Mouse (Mus musculus) olfactory bulb, adult 2 months (tissue): ENCODE measurements around the gene Gpr68.

ENCODE experiments used
- CTCF ChIP-seq: fragments of 200-500 bp; IDR thresholded peaks from 2 replicates; pipeline ENCODE4 v1.5.1; 2012; ENCODE audit warnings: low read depth, mild to moderate bottlenecking, low read length, moderate library complexity; ENCODE audit not compliant: insufficient read depth
- POLR2A ChIP-seq: fragments of 200-500 bp; IDR thresholded peaks from 2 replicates; pipeline ENCODE4 v1.6.1; 2012; ENCODE audit warnings: mild to moderate bottlenecking, low read depth, low read length, moderate library complexity; ENCODE audit not compliant: insufficient read depth

DNA sequence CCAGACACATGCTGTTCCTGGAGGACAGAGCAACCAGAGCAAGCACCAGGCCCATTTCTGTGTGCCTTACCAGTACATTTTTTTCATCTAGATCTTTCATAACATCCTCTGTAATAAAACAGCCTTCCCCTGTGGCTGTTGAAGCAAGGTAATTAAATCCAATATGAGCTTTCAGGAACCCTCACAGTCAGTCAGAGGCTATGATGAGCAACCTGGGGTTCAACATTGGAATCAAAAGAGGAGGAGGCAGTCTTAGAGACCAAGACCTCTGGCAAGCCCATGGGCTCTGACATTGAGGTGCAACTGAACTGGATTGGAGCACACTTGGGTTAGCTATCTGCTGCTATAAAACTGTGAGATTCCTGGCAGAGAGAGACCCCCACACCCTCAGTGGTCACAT lies 42.9 kb downstream of the Gpr68 start:
- no peak for TF ChIP-seq POLR2A
- TF ChIP-seq CTCF, result no peak
